Mouse (Mus musculus): ENCODE data around the gene Eif3b. TPM values are rescaled to one million over a fixed set of nuclear protein-coding genes. Genes with fewer than 3 reads are reported as not detected.

Gene Eif3b
- polyA plus RNA-seq, 1 experiment from 2014 or later, result 61.1 TPM

DNA sequence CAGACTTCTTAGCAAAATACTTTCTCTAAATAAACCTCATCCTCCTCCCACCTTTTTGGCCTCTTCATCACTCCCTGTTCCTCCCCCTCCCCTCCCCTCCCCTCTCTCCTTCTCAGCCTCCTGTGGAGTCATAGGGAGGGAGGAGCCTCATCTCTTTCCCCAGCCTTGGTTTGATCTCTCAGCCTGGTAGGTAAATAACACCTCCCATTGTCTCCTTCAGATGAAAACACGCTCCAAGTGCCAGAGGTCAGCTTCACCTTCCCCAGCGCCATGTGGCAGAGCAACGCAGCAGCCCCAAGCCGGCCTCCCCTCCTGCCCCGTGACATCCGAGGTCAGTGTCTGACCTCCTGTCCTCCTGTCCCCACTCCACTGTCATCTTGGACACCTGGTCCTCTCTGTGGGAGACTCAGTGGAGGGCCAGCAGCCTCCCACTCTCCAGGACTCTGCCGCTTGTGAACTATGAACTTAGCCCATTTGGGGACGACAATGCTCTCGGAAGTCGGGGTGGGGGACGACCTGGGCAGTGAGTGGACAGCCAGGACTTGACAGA is 73.6 kb downstream of the Eif3b start:
- H3K27ac ChIP-seq (ENCODE audit: low read length), result no peak overlapping the region
- no peak overlapping the region for H3K4me3 ChIP-seq (ENCODE audit: low read depth, low read length)
- no peak overlapping the region for H3K4me2 ChIP-seq (ENCODE audit: low read length)
- H3K4me1 ChIP-seq (ENCODE audit: control insufficient read depth, insufficient read depth, low read length), result no peaks in the 10 kb centered on the region
- no peak for ATAC-seq
- 0 out of 2 replicates have a peak, but pooled peaks cover 3% of the 10 kb centered on the region for H3K27me3 ChIP-seq (ENCODE audit: control insufficient read depth, insufficient read depth, low read depth, low read length)
- H3K9me3 ChIP-seq (replicated peaks; ENCODE audit: control insufficient read depth, low read length, poor library complexity, severe bottlenecking), result no peaks in the 10 kb centered on the region
- 36% methylated on average over 11 of the region's 11 CpGs for WGBS
- H3K9ac ChIP-seq (ENCODE audit: low read depth, low read length), result no peak overlapping the region
- H3K36me3 ChIP-seq (ENCODE audit: control insufficient read depth, insufficient read depth, low read length), result no peaks in the 10 kb centered on the region

Small RNA genes lying within 50 kb of the gene (microRNA-seq; reads per million reads assigned to microRNA genes)
- gene Mir7038, result not detected

Other genes with a start within 250 kb of the Eif3b start
- 31.2 and 32.0 TPM in 2 replicates for gene Mad1l1, start 97.8 kb upstream of the Eif3b start, polyA plus RNA-seq (2015; fragmentation: Nextera tagmentation; extraction: Ambion mirVana)
- gene Nudt1, start 97.7 kb upstream of the Eif3b start, polyA plus RNA-seq (2015; fragmentation: Nextera tagmentation; extraction: Ambion mirVana), result 19.2 and 20.0 TPM in 2 replicates
- gene Mrm2, start 87.4 kb upstream of the Eif3b start, polyA plus RNA-seq (2015; fragmentation: Nextera tagmentation; extraction: Ambion mirVana), result 20.0 and 21.3 TPM in 2 replicates
- 44.7 and 46.4 TPM in 2 replicates for gene Snx8, start 30.1 kb upstream of the Eif3b start, polyA plus RNA-seq (2015; fragmentation: Nextera tagmentation; extraction: Ambion mirVana)
- gene Gm4869, start 26.3 kb downstream of the Eif3b start, polyA plus RNA-seq (2015; fragmentation: Nextera tagmentation; extraction: Ambion mirVana), result not detected in 2 replicates
- gene Chst12, start 86.2 kb downstream of the Eif3b start, polyA plus RNA-seq (2015; fragmentation: Nextera tagmentation; extraction: Ambion mirVana), result 25.5 and 30.6 TPM in 2 replicates
- gene Grifin, start 145.7 kb downstream of the Eif3b start, polyA plus RNA-seq (2015; fragmentation: Nextera tagmentation; extraction: Ambion mirVana), result 0.43 TPM in 1 of 2 replicates, not detected in the other
- 18.4 and 23.1 TPM in 2 replicates for gene Lfng, start 188.0 kb downstream of the Eif3b start, polyA plus RNA-seq (2015; fragmentation: Nextera tagmentation; extraction: Ambion mirVana)
- gene Ttyh3, start 229.7 kb downstream of the Eif3b start, polyA plus RNA-seq (2015; fragmentation: Nextera tagmentation; extraction: Ambion mirVana), result 56.0 and 61.5 TPM in 2 replicates